Mouse (Mus musculus) adrenal gland, adult 18-20 months (tissue): Measurements from ENCODE around the gene Meis1. TPM values are rescaled to one million over a fixed set of nuclear protein-coding genes. Genes with fewer than 3 reads are reported as not detected.

Experiments
- DNase-seq, 2 experiments: peaks; one replicate each; pipeline ENCODE4 v3.0.0; 2021 to 2022; ENCODE audit warnings: low spot score in 2 of 2
- total RNA-seq, 2 experiments: library from RNA; stranded (reverse); gene quantifications; 1 replicate in 1 of 2; 2 replicates in 1 of 2; pipeline ENCODE4 v1.2.3; 2021

Meis1 gene
- total RNA-seq, 2 experiments from 2014 or later = 31.2 to 49.4 TPM

GRCm38 (mm10) chr11:18878748-18879455 lies 139.9 kb downstream of the Meis1 start:
- no peak for DNase-seq

GRCm38 (mm10) chr11:18878016-18878415 lies 140.8 kb downstream of the Meis1 start:
- DNase-seq = no peak

- peak; percentile 67 to 75 for DNase-seq
Measured at GRCm38 (mm10) chr11:18877626-18878011, 141.2 kb downstream of the Meis1 start.

- peak; percentile 54 to 56 for DNase-seq
Measured at GRCm38 (mm10) chr11:18876886-18877625, 141.7 kb downstream of the Meis1 start.

GRCm38 (mm10) chr11:18875911-18876885 lies 142.6 kb downstream of the Meis1 start:
- DNase-seq = peak; percentile 30 to 61

- peak; percentile 34 to 52 for DNase-seq
Measured at GRCm38 (mm10) chr11:18875001-18875902, 143.5 kb downstream of the Meis1 start.

GRCm38 (mm10) chr11:18874278-18875000 lies 144.3 kb downstream of the Meis1 start:
- peak in 1 of 2 experiments; percentile 51 for DNase-seq

- DNase-seq = no peak
Measured at GRCm38 (mm10) chr11:18873451-18874277, 145.1 kb downstream of the Meis1 start.

GRCm38 (mm10) chr11:18872793-18873192 lies 146.0 kb downstream of the Meis1 start:
- no peak for DNase-seq

GRCm38 (mm10) chr11:18872118-18872751 lies 146.6 kb downstream of the Meis1 start:
- no peak for DNase-seq

- DNase-seq = peak; percentile 51 to 60
Measured at GRCm38 (mm10) chr11:18871170-18872081, 147.4 kb downstream of the Meis1 start.

- DNase-seq = peak in 1 of 2 experiments; percentile 46
Measured at GRCm38 (mm10) chr11:18870121-18870931, 148.5 kb downstream of the Meis1 start.

- no peak for DNase-seq
Measured at GRCm38 (mm10) chr11:18869429-18869969, 149.3 kb downstream of the Meis1 start.

GRCm38 (mm10) chr11:18867665-18868064 lies 151.1 kb downstream of the Meis1 start:
- no peak for DNase-seq

- no peak for DNase-seq
Measured at GRCm38 (mm10) chr11:18866198-18866836, 152.5 kb downstream of the Meis1 start.
